Mouse (Mus musculus) G1E (cell line): Measurements from ENCODE around the gene Htt.

Experiments used
- CTCF ChIP-seq: IDR thresholded peaks from 2 replicates; pipeline ENCODE4 v1.5.1; 2012; ENCODE audit warnings: low read depth, low read length, inconsistent platforms, mixed read lengths
- GATA1 ChIP-seq: IDR thresholded peaks from 2 replicates; pipeline ENCODE4 v1.6.1; 2012; ENCODE audit warnings: borderline replicate concordance, low read length, inconsistent platforms, mixed read lengths
- GATA2 ChIP-seq: IDR thresholded peaks from 2 replicates; pipeline ENCODE4 v1.6.1; 2012; ENCODE audit warnings: low read depth, low read length, inconsistent platforms, borderline replicate concordance
- POLR2AphosphoS5 ChIP-seq: IDR thresholded peaks from 2 replicates; pipeline ENCODE4 v1.6.1; 2012; ENCODE audit warnings: low read depth, low read length, inconsistent platforms; ENCODE audit not compliant: insufficient replicate concordance
- TAL1 ChIP-seq: conservative IDR thresholded peaks from 2 replicates; pipeline ENCODE4 v1.6.1; 2012; ENCODE audit warnings: low read depth, low read length, inconsistent platforms, mixed read lengths

- no peak for TF ChIP-seq CTCF
- TF ChIP-seq POLR2AphosphoS5: no peak
- TF ChIP-seq TAL1: no peak
- no peak for TF ChIP-seq GATA1
- no peak for TF ChIP-seq GATA2
Observed at GRCm38 (mm10) chr5:34771818-34772217, 10.3 kb downstream of the Htt start.
